Mouse (Mus musculus): ENCODE data around the gene Zfp385a.
"Not testable (repeated sequence)": the region's sequence is repeated elsewhere in the genome, so short reads cannot be mapped to it uniquely, and the experiment has no call there.

Zfp385a gene

GRCm38 (mm10) chr15:103290417-103290816 lies 49.5 kb downstream of the Zfp385a start:
- no peak for DNase-seq (ENCODE audit: low read depth)

- no peak for DNase-seq (ENCODE audit: low read depth)
Observed at GRCm38 (mm10) chr15:103289600-103289999, 50.3 kb downstream of the Zfp385a start.

- DNase-seq (ENCODE audit: low read depth): no peak
Observed at GRCm38 (mm10) chr15:103285778-103286417, 54.0 kb downstream of the Zfp385a start.

GRCm38 (mm10) chr15:103284647-103285046 lies 55.2 kb downstream of the Zfp385a start:
- no peak for DNase-seq (ENCODE audit: low read depth)

- peak; percentile 70 for DNase-seq (ENCODE audit: low read depth)
Observed at GRCm38 (mm10) chr15:103284066-103284465, 55.8 kb downstream of the Zfp385a start.

- DNase-seq (ENCODE audit: low read depth): no peak
Observed at GRCm38 (mm10) chr15:103281465-103282205, 58.3 kb downstream of the Zfp385a start.

- DNase-seq (ENCODE audit: low read depth): peak; percentile 89
Observed at GRCm38 (mm10) chr15:103280817-103281464, 59.0 kb downstream of the Zfp385a start.

- DNase-seq (ENCODE audit: low read depth): peak; percentile 69
Observed at GRCm38 (mm10) chr15:103279750-103280149, 60.1 kb downstream of the Zfp385a start.

- no peak for DNase-seq (ENCODE audit: low read depth)
Observed at GRCm38 (mm10) chr15:103277949-103278348, 61.9 kb downstream of the Zfp385a start.

GRCm38 (mm10) chr15:103275943-103276342 lies 64.0 kb downstream of the Zfp385a start:
- not testable (repeated sequence) for DNase-seq (ENCODE audit: low read depth)

GRCm38 (mm10) chr15:103272419-103273279 lies 67.2 kb downstream of the Zfp385a start, which contains the start of gene Copz1:
Copz1 (plus strand) TSS chr15:103272714.
- DNase-seq (ENCODE audit: low read depth): peak; percentile 100

- peak; percentile 95 for DNase-seq (ENCODE audit: low read depth)
Observed at GRCm38 (mm10) chr15:103268903-103269302, 71.0 kb downstream of the Zfp385a start.

- DNase-seq (ENCODE audit: low read depth): no peak
Observed at GRCm38 (mm10) chr15:103264794-103265193, 75.1 kb downstream of the Zfp385a start.

Measured in 416B (cell line).